Mouse (Mus musculus) intestine, embryonic 14.5 days (tissue): ENCODE data around the gene Tcf25. TPM values are rescaled to one million over a fixed set of nuclear protein-coding genes. Genes with fewer than 3 reads are reported as not detected.

Experiments
- ATAC-seq: fragments of 200-750 bp; cut with Nextera tagmentation; replicated peaks from 2 replicates; pipeline ENCODE4 v1.8.0; 2017; ENCODE audit warnings: low read depth, moderate number of reproducible peaks, moderate TSS enrichment, moderate library complexity; ENCODE audit not compliant: low FRiP score, low TSS enrichment
- DNase-seq: peaks from one replicate; pipeline ENCODE4 v3.0.0-alpha.2; 2018; ENCODE audit warnings: low spot score
- H3K27ac ChIP-seq: fragments of 300-500 bp; sonication (generic); 2 replicates; pipeline ENCODE4 v1.5.1; 2014; ENCODE audit warnings: low read depth, mild to moderate bottlenecking, control low read depth
- H3K27me3 ChIP-seq: fragments of 300-500 bp; sonication (generic); replicated peaks from 2 replicates; pipeline ENCODE4 v1.6.1; 2014; ENCODE audit warnings: low read length, control low read depth; ENCODE audit not compliant: control insufficient read depth, insufficient read depth
- H3K36me3 ChIP-seq: fragments of 300-500 bp; sonication (generic); 2 replicates; pipeline ENCODE4 v1.6.1; 2014; ENCODE audit warnings: low read length, control low read depth; ENCODE audit not compliant: control insufficient read depth, insufficient read depth
- H3K4me1 ChIP-seq: fragments of 300-500 bp; sonication (generic); replicated peaks from 2 replicates; pipeline ENCODE4 v1.6.1; 2014; ENCODE audit warnings: low read length, control low read depth, mixed read lengths; ENCODE audit not compliant: control insufficient read depth, insufficient read depth
- H3K4me2 ChIP-seq: fragments of 300-500 bp; sonication (generic); 2 replicates; pipeline ENCODE4 v1.6.1; 2014; ENCODE audit warnings: low read length
- H3K4me3 ChIP-seq: fragments of 300-500 bp; sonication (generic); 2 replicates; pipeline ENCODE4 v1.5.1; 2014; ENCODE audit warnings: low read depth, low read length, control low read depth, mixed read lengths
- H3K9ac ChIP-seq: fragments of 300-500 bp; sonication (generic); 2 replicates; pipeline ENCODE4 v1.6.1; 2014; ENCODE audit warnings: mild to moderate bottlenecking, low read length
- H3K9me3 ChIP-seq: fragments of 300-500 bp; sonication (generic); 2 replicates; pipeline ENCODE4 v1.6.1; 2016; ENCODE audit warnings: low read length, control low read depth; ENCODE audit not compliant: control insufficient read depth
- WGBS: fragments of 180-500 bp; shearing (Covaris S2); extraction: QIAGEN DNeasy Blood & Tissue Kit; methylation state at CpG from one replicate; pipeline ENCODE4 v1.1.7; 2014; 5-methylcytosine and 5-hydroxymethylcytosine counted together
- polyA plus RNA-seq: library from polyadenylated mRNA; unstranded; fragments of >200 nt; fragmentation: Nextera tagmentation; extraction: Ambion mirVana; gene quantifications from 2 replicates; pipeline ENCODE4 v1.2.1, GENCODE M21; 2014

The Tcf25 gene
- polyA plus RNA-seq, 1 experiment from 2014 or later: 170 TPM

GRCm38 (mm10) chr8:123343422-123343821, 30.1 kb upstream of the Tcf25 start:
- H3K27ac ChIP-seq: no peak overlapping the region
- no peak for DNase-seq
- H3K9me3 ChIP-seq: no peaks in the 10 kb centered on the region
- 80% methylated on average over 12 of the region's 12 CpGs for WGBS
- no peaks in the 10 kb centered on the region for H3K36me3 ChIP-seq
- H3K9ac ChIP-seq: no peak overlapping the region
- no peaks in the 10 kb centered on the region for H3K27me3 ChIP-seq
- ATAC-seq: no peak
- H3K4me2 ChIP-seq: no peak overlapping the region
- no peak overlapping the region for H3K4me3 ChIP-seq
- H3K4me1 ChIP-seq: peaks cover 7% of the 10 kb centered on the region

GRCm38 (mm10) chr8:123345135-123345534, 28.4 kb upstream of the Tcf25 start:
- WGBS: 86% methylated on average over 8 of the region's 8 CpGs
- no peaks in the 10 kb centered on the region for H3K27me3 ChIP-seq
- peaks cover 11% of the 10 kb centered on the region for H3K4me1 ChIP-seq
- no peak overlapping the region for H3K27ac ChIP-seq
- no peak overlapping the region for H3K4me2 ChIP-seq
- ATAC-seq: no peak
- no peak for DNase-seq
- H3K9ac ChIP-seq: no peak overlapping the region
- no peak overlapping the region for H3K4me3 ChIP-seq
- no peaks in the 10 kb centered on the region for H3K9me3 ChIP-seq
- H3K36me3 ChIP-seq: no peaks in the 10 kb centered on the region

GRCm38 (mm10) chr8:123345856-123346255, 27.7 kb upstream of the Tcf25 start:
- Histone ChIP-seq H3K27ac (no peak overlapping the region), H3K27me3 (no peaks in the 10 kb centered on the region), H3K4me2 (no peak overlapping the region), H3K4me3 (no peak overlapping the region), H3K9me3 (no peaks in the 10 kb centered on the region), H3K4me1 (peaks cover 11% of the 10 kb centered on the region), H3K36me3 (no peaks in the 10 kb centered on the region), H3K9ac (no peak overlapping the region)
- WGBS: 75% methylated on average over 6 of the region's 6 CpGs
- ATAC-seq: no peak
- no peak for DNase-seq

GRCm38 (mm10) chr8:123347293-123347692, 26.3 kb upstream of the Tcf25 start:
- H3K27ac ChIP-seq: no peak overlapping the region
- H3K36me3 ChIP-seq: no peaks in the 10 kb centered on the region
- no peak overlapping the region for H3K4me2 ChIP-seq
- no peak overlapping the region for H3K4me3 ChIP-seq
- no peak overlapping the region for H3K9ac ChIP-seq
- ATAC-seq (no peak), DNase-seq (no peak)
- 80% methylated on average over 2 of the region's 2 CpGs for WGBS
- H3K9me3 ChIP-seq: no peaks in the 10 kb centered on the region
- H3K4me1 ChIP-seq: peaks cover 11% of the 10 kb centered on the region
- no peaks in the 10 kb centered on the region for H3K27me3 ChIP-seq

- 40% methylated on average over 9 of the region's 9 CpGs for WGBS
- H3K4me2 ChIP-seq: no peak overlapping the region
- ATAC-seq (no peak), DNase-seq (no peak)
- peaks cover 11% of the 10 kb centered on the region for H3K4me1 ChIP-seq
- H3K9me3 ChIP-seq: no peaks in the 10 kb centered on the region
- no peak overlapping the region for H3K27ac ChIP-seq
- H3K4me3 ChIP-seq: no peak overlapping the region
- no peaks in the 10 kb centered on the region for H3K27me3 ChIP-seq
- H3K36me3 ChIP-seq: no peaks in the 10 kb centered on the region
- no peak overlapping the region for H3K9ac ChIP-seq
Measured at GRCm38 (mm10) chr8:123348237-123348843, 25.2 kb upstream of the Tcf25 start.

GRCm38 (mm10) chr8:123349073-123349472, 24.5 kb upstream of the Tcf25 start:
- DNase-seq (no peak), ATAC-seq (no peak)
- 84% methylated on average over 4 of the region's 4 CpGs for WGBS
- H3K27ac ChIP-seq: no peak overlapping the region
- no peaks in the 10 kb centered on the region for H3K36me3 ChIP-seq
- no peaks in the 10 kb centered on the region for H3K9me3 ChIP-seq
- peaks cover 11% of the 10 kb centered on the region for H3K4me1 ChIP-seq
- H3K4me2 ChIP-seq: no peak overlapping the region
- no peak overlapping the region for H3K9ac ChIP-seq
- H3K4me3 ChIP-seq: no peak overlapping the region
- H3K27me3 ChIP-seq: no peaks in the 10 kb centered on the region

GRCm38 (mm10) chr8:123352118-123352517, 21.4 kb upstream of the Tcf25 start:
- ATAC-seq (no peak), DNase-seq (no peak)
- 78% methylated on average over 12 of the region's 12 CpGs for WGBS
- Histone ChIP-seq H3K9me3 (no peaks in the 10 kb centered on the region), H3K4me1 (peaks cover 11% of the 10 kb centered on the region), H3K27ac (no peak overlapping the region), H3K4me2 (no peak overlapping the region), H3K4me3 (no peak overlapping the region), H3K36me3 (no peaks in the 10 kb centered on the region), H3K9ac (no peak overlapping the region), H3K27me3 (no peaks in the 10 kb centered on the region)

- Histone ChIP-seq H3K9me3 (no peaks in the 10 kb centered on the region), H3K9ac (no peak overlapping the region), H3K4me2 (no peak overlapping the region), H3K27ac (no peak overlapping the region), H3K4me3 (no peak overlapping the region), H3K36me3 (no peaks in the 10 kb centered on the region), H3K4me1 (peaks cover 9% of the 10 kb centered on the region), H3K27me3 (no peaks in the 10 kb centered on the region)
- ATAC-seq: peak; percentile 36; the same call in 1 of the 2 replicates
- 56% methylated on average over 13 of the region's 13 CpGs for WGBS
- no peak for DNase-seq
Measured at GRCm38 (mm10) chr8:123352786-123353185, 20.8 kb upstream of the Tcf25 start.

- H3K9me3 ChIP-seq: no peaks in the 10 kb centered on the region
- 39% methylated on average over 11 of the region's 11 CpGs for WGBS
- DNase-seq (no peak), ATAC-seq (no peak)
- H3K4me1 ChIP-seq: peaks cover 5% of the 10 kb centered on the region
- no peak overlapping the region for H3K9ac ChIP-seq
- H3K36me3 ChIP-seq: no peaks in the 10 kb centered on the region
- no peak overlapping the region for H3K4me2 ChIP-seq
- no peak overlapping the region for H3K4me3 ChIP-seq
- no peak overlapping the region for H3K27ac ChIP-seq
- H3K27me3 ChIP-seq: no peaks in the 10 kb centered on the region
Measured at GRCm38 (mm10) chr8:123353216-123353615, 20.3 kb upstream of the Tcf25 start.
